Mouse (Mus musculus) CH12.LX (cell line): ENCODE measurements around the gene Fam13a. TPM values are rescaled to one million over a fixed set of nuclear protein-coding genes. Genes with fewer than 3 reads are reported as not detected.

Source experiments
- DNase-seq: peaks from one replicate; pipeline ENCODE4 v3.0.0-alpha.2; 2013; ENCODE audit errors: extremely low read depth
- H3K27ac ChIP-seq: 2 replicates; pipeline ENCODE4 v1.5.1; 2012; ENCODE audit warnings: low read depth, mild to moderate bottlenecking, control low read depth, moderate library complexity; ENCODE audit not compliant: insufficient read depth
- H3K27me3 ChIP-seq: replicated peaks from 2 replicates; pipeline ENCODE3; 2012; ENCODE audit warnings: inconsistent platforms
- H3K36me3 ChIP-seq, 2 experiments: replicated peaks in 1 of 2; 2 replicates each; pipeline versions ENCODE3 to v1.6.1; 2012; ENCODE audit warnings: inconsistent platforms in 1 of 2, low read length in 1 of 2, mild to moderate bottlenecking in 1 of 2, mixed read lengths in 1 of 2, moderate library complexity in 1 of 2; ENCODE audit not compliant: control insufficient read depth in 1 of 2, insufficient read depth in 1 of 2
- H3K4me1 ChIP-seq, 2 experiments: 2 replicates each; pipeline ENCODE4 v1.6.1; 2012; ENCODE audit warnings: inconsistent platforms in 1 of 2, moderate library complexity in 1 of 2; ENCODE audit not compliant: insufficient read depth in 2 of 2, control insufficient read depth in 1 of 2
- H3K4me2 ChIP-seq: 2 replicates; pipeline ENCODE4 v1.6.1; 2012; ENCODE audit warnings: low read depth, mild to moderate bottlenecking, control low read depth; ENCODE audit not compliant: poor library complexity, insufficient read depth, severe bottlenecking
- H3K4me3 ChIP-seq, 3 experiments: fragments of 150-350 bp in 1 of 3; sonication (generic) in 1 of 3; replicated peaks in 1 of 3; 2 replicates each; pipeline versions ENCODE3 to v1.5.1; 2011 to 2012; ENCODE audit warnings: low read depth in 2 of 3, low read length in 2 of 3, mild to moderate bottlenecking in 2 of 3, moderate library complexity in 2 of 3, control low read depth in 1 of 3, improper control_type of control experiment in 1 of 3, inconsistent platforms in 1 of 3, mixed read lengths in 1 of 3; ENCODE audit not compliant: poor library complexity in 1 of 3
- H3K79me2 ChIP-seq: replicated peaks from 2 replicates; pipeline ENCODE4 v1.6.1; 2012; ENCODE audit warnings: mild to moderate bottlenecking, moderate library complexity; ENCODE audit not compliant: control insufficient read depth, poor library complexity, insufficient read depth, severe bottlenecking; ENCODE audit errors: extremely low read depth
- H3K9ac ChIP-seq: 2 replicates; pipeline ENCODE4 v1.6.1; 2012; ENCODE audit warnings: low read depth, mild to moderate bottlenecking, control low read depth, moderate library complexity; ENCODE audit not compliant: insufficient read depth
- H3K9me3 ChIP-seq: replicated peaks from 2 replicates; pipeline ENCODE3; 2012; ENCODE audit warnings: low read length, inconsistent platforms, mixed read lengths
- BHLHE40 ChIP-seq: IDR thresholded peaks from 2 replicates; pipeline ENCODE4 v1.6.1; 2011; ENCODE audit warnings: mild to moderate bottlenecking, low read depth, low read length, improper control_type of control experiment
- CHD2 ChIP-seq: IDR thresholded peaks from 2 replicates; pipeline ENCODE4 v1.6.1; 2011; ENCODE audit warnings: low read length, improper control_type of control experiment
- CTCF ChIP-seq, 2 experiments: IDR thresholded peaks in 1 of 2; conservative IDR thresholded peaks in 1 of 2; 2 replicates each; pipeline ENCODE4 v1.5.1; 2011 to 2012; ENCODE audit warnings: low read depth in 2 of 2, low read length in 2 of 2, improper control_type of control experiment in 1 of 2, inconsistent platforms in 1 of 2, mild to moderate bottlenecking in 1 of 2, moderate library complexity in 1 of 2
- ETS1 ChIP-seq: conservative IDR thresholded peaks from 2 replicates; pipeline ENCODE4 v1.6.1; 2012; ENCODE audit warnings: low read depth, mild to moderate bottlenecking, inconsistent platforms, low read length, improper control_type of control experiment, moderate library complexity
- HCFC1 ChIP-seq: IDR thresholded peaks from 2 replicates; pipeline ENCODE4 v1.6.1; 2012; ENCODE audit warnings: low read depth, mild to moderate bottlenecking, inconsistent platforms, low read length, improper control_type of control experiment
- JUN ChIP-seq: IDR thresholded peaks from 2 replicates; pipeline ENCODE4 v1.6.1; 2011; ENCODE audit warnings: low read depth, mild to moderate bottlenecking, low read length, improper control_type of control experiment, moderate library complexity; ENCODE audit not compliant: insufficient read depth
- JUND ChIP-seq: conservative IDR thresholded peaks from 2 replicates; pipeline ENCODE4 v1.6.1; 2011; ENCODE audit warnings: low read depth, low read length, improper control_type of control experiment
- KAT2A ChIP-seq: IDR thresholded peaks from 2 replicates; pipeline ENCODE4 v1.6.1; 2012; ENCODE audit warnings: low read length, improper control_type of control experiment, inconsistent platforms; ENCODE audit not compliant: insufficient replicate concordance
- MAFK ChIP-seq: IDR thresholded peaks from 2 replicates; pipeline ENCODE4 v1.6.1; 2011; ENCODE audit warnings: low read length, improper control_type of control experiment; ENCODE audit not compliant: insufficient replicate concordance
- MAZ ChIP-seq: IDR thresholded peaks from 2 replicates; pipeline ENCODE4 v1.6.1; 2012; ENCODE audit warnings: low read depth, mild to moderate bottlenecking, inconsistent platforms, low read length, improper control_type of control experiment, moderate library complexity
- MXI1 ChIP-seq: IDR thresholded peaks from 2 replicates; pipeline ENCODE4 v1.6.1; 2011; ENCODE audit warnings: mild to moderate bottlenecking, low read depth, low read length, improper control_type of control experiment
- PAX5 ChIP-seq: IDR thresholded peaks from 2 replicates; pipeline ENCODE4 v1.6.1; 2012; ENCODE audit warnings: low read length, inconsistent platforms, mixed read lengths
- POLR2AphosphoS2 ChIP-seq: IDR thresholded peaks from 2 replicates; pipeline ENCODE4 v1.6.1; 2011; ENCODE audit warnings: low read depth, low read length, improper control_type of control experiment
- RAD21 ChIP-seq: IDR thresholded peaks from 2 replicates; pipeline ENCODE4 v1.6.1; 2011; ENCODE audit warnings: low read depth, mild to moderate bottlenecking, low read length, improper control_type of control experiment, moderate library complexity
- SMC3 ChIP-seq: IDR thresholded peaks from 2 replicates; pipeline ENCODE4 v1.6.1; 2011; ENCODE audit warnings: low read depth, low read length, improper control_type of control experiment
- TCF12 ChIP-seq: IDR thresholded peaks from 2 replicates; pipeline ENCODE4 v1.6.1; 2014; ENCODE audit warnings: low read depth, mild to moderate bottlenecking, inconsistent platforms, low read length, improper control_type of control experiment
- ZC3H11A ChIP-seq: IDR thresholded peaks from 2 replicates; pipeline ENCODE4 v1.6.1; 2012; ENCODE audit warnings: low read depth, mild to moderate bottlenecking, inconsistent platforms, low read length, improper control_type of control experiment
- ZNF384 ChIP-seq: IDR thresholded peaks from 2 replicates; pipeline ENCODE4 v1.6.1; 2012; ENCODE audit warnings: low read depth, low read length, improper control_type of control experiment, inconsistent platforms
- dilution Hi-C: fragments of 300-500 bp; cut with MboI; formaldehyde crosslinking; loops from 2 replicates; pipeline ENCODE4 v1.14.3; 2020; ENCODE audit warnings: low sequenced_read_pairs; ENCODE audit not compliant: extremely low pct_unique_long_range_greater_than_20kb, extremely low pct_ligation_motif_present
- in situ Hi-C: fragments of 300-500 bp; cut with MboI; formaldehyde crosslinking; loops from 3 replicates; pipeline ENCODE4 v1.14.3; 2019; ENCODE audit warnings: low sequenced_read_pairs, low pct_ligation_motif_present, low pct_unique_long_range_greater_than_20kb, mixed read lengths
- polyA plus RNA-seq: library from polyadenylated mRNA; unstranded; fragments of >175 nt; gene quantifications from 2 replicates; pipeline ENCODE4 v1.2.1, GENCODE M21; 2012; ENCODE audit warnings: low read depth; ENCODE audit not compliant: insufficient read length
- total RNA-seq, 2 experiments: library from RNA; depleted of rRNA; stranded (reverse); fragments of 300-350 nt in 1 of 2; fragments of >200 nt in 1 of 2; gene quantifications; 2 replicates each; pipeline ENCODE4 v1.2.3; 2012 to 2014

Gene Fam13a
- total and polyA plus RNA-seq, 3 experiments = 0.17 to 0.21 TPM; not detected in 1

GRCm38 (mm10) chr6:58964091-58964490 is 60.3 kb downstream of the Fam13a start:
- Histone ChIP-seq H3K79me2 (no peaks in the 10 kb centered on the region), H3K4me2 (no peak overlapping the region), H3K4me3 (no peak overlapping the region), H3K4me1 (no peaks in the 10 kb centered on the region), H3K36me3 (no peaks in the 10 kb centered on the region), H3K9ac (no peak overlapping the region), H3K9me3 (no peaks in the 10 kb centered on the region), H3K27me3 (no peaks in the 10 kb centered on the region), H3K27ac (no peak overlapping the region)
- no peak for DNase-seq
- dilution Hi-C loops (no loop called here), in situ Hi-C loops (no loop called here)
- TF ChIP-seq BHLHE40 = no peak
- no peak for TF ChIP-seq ETS1

DNA sequence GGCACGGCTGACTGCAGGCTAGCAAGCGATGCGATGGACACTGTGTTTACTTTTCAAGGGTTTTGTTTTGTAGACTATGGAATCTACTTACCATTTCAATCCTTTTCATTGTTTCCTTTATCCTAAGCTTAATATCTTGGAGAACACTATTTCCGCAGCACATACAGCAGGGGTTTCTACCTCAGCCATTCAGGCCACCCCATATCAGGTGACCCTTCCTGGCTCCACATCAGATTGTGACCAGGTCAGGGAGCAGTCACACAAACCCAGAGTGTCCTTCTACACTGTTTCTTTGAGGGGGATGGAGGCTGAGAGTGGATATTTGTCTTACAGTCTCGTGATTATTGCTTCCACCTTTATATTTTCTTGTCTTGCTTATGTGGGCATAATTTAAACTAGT is 61.7 kb downstream of the Fam13a start:
- H3K9me3 ChIP-seq = no peaks in the 10 kb centered on the region
- DNase-seq = no peak
- H3K4me3 ChIP-seq = no peak overlapping the region
- TF ChIP-seq KAT2A (no peak), PAX5 (no peak), JUND (no peak), JUN (no peak), POLR2AphosphoS2 (no peak), BHLHE40 (no peak), CTCF (conservative IDR thresholded peaks at IDR 0.05 in 1 of 2, IDR thresholded peaks at IDR 0.05 in 1 of 2; ENCODE audit: low read depth in 2 of 2, low read length in 2 of 2) (no peak), MAZ (no peak), ZC3H11A (no peak), SMC3 (no peak), RAD21 (no peak), ETS1 (no peak), MXI1 (no peak), ZNF384 (no peak), MAFK (no peak), HCFC1 (no peak), CHD2 (no peak), TCF12 (no peak)
- no peak overlapping the region for H3K4me2 ChIP-seq
- dilution Hi-C loops (no loop called here), in situ Hi-C loops (no loop called here)
- H3K27me3 ChIP-seq = no peaks in the 10 kb centered on the region
- no peak overlapping the region for H3K9ac ChIP-seq
- H3K27ac ChIP-seq = no peak overlapping the region
- H3K4me1 ChIP-seq = no peaks in the 10 kb centered on the region
- H3K79me2 ChIP-seq = no peaks in the 10 kb centered on the region
- H3K36me3 ChIP-seq = no peaks in the 10 kb centered on the region
